Mouse (Mus musculus): ENCODE measurements around the gene Slitrk2.

Slitrk2 gene

GRCm38 (mm10) chrX:66648911-66649620, at the start of gene Slitrk2:
Gene Slitrk2, plus strand, starts transcription at chrX:66649318.
- no peak for DNase-seq (ENCODE audit: low read depth)

GRCm38 (mm10) chrX:66605490-66605889, 43.6 kb upstream of the Slitrk2 start:
- DNase-seq (ENCODE audit: low read depth), result no peak

- DNase-seq (ENCODE audit: low read depth), result no peak
Observed at GRCm38 (mm10) chrX:66652455-66653144, 3.5 kb downstream of the Slitrk2 start.

GRCm38 (mm10) chrX:66657365-66657764, 8.2 kb downstream of the Slitrk2 start:
- no peak for DNase-seq (ENCODE audit: low read depth)

- no peak for DNase-seq (ENCODE audit: low read depth)
Observed at GRCm38 (mm10) chrX:66676959-66677358, 27.8 kb downstream of the Slitrk2 start.

GRCm38 (mm10) chrX:66678646-66679045, 29.5 kb downstream of the Slitrk2 start:
- no peak for DNase-seq (ENCODE audit: low read depth)
